Mouse (Mus musculus): ENCODE data around the gene Ncaph2. TPM values are rescaled to one million over a fixed set of nuclear protein-coding genes. Genes with fewer than 3 reads are reported as not detected.

Gene Ncaph2
- polyA plus RNA-seq, 1 experiment from 2014 or later, result 65.2 TPM

DNA sequence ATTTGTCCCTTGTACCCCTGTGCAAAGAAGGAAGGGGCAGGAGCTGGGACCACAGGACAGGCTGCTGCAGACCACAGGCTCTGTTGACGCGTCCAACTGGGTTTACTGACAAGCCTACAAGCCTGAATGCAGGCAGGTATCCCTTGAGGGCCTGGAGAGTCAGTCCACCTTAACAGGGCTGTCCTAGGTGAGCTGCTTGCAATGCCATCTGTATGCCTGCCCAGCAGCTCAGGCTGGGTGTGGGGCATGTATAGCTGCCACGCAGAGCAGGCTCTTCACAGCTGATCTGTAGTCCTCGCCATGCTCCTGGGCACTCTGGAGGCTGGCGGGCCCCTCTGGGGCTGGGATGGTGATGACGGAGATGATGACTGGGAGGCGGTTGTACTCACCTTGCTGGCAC is 29.1 kb downstream of the Ncaph2 start, which contains the start of gene Klhdc7b:
TSS of gene Klhdc7b (plus strand) at position 301 of the 400 bp plus-strand sequence.
- Histone ChIP-seq H3K27me3 (replicated peaks; ENCODE audit: control insufficient read depth, insufficient read depth, low read length) (peaks cover 5% of the 10 kb centered on the region; the same call in 1 of the 2 replicates), H3K4me3 (ENCODE audit: low read depth, low read length) (no peak within 1 kb of the TSS), H3K9ac (ENCODE audit: low read depth, low read length) (no peak within 1 kb of the TSS), H3K27ac (ENCODE audit: low read depth, low read length) (no peak within 1 kb of the TSS), H3K36me3 (ENCODE audit: control insufficient read depth, insufficient read depth) (no peaks in the 10 kb centered on the region), H3K9me3 (ENCODE audit: control insufficient read depth) (no peaks in the 10 kb centered on the region), H3K4me2 (replicated peaks; ENCODE audit: low read depth) (no peak within 1 kb of the TSS), H3K4me1 (replicated peaks; ENCODE audit: control insufficient read depth, insufficient read depth, low read length) (no peaks in the 10 kb centered on the region)
- TF ChIP-seq CTCF (IDR thresholded peaks at IDR 0.05; ENCODE audit: low read depth), result no peak
- WGBS, result 86% methylated on average over 7 of the region's 7 CpGs
- ATAC-seq, result no peak

DNA sequence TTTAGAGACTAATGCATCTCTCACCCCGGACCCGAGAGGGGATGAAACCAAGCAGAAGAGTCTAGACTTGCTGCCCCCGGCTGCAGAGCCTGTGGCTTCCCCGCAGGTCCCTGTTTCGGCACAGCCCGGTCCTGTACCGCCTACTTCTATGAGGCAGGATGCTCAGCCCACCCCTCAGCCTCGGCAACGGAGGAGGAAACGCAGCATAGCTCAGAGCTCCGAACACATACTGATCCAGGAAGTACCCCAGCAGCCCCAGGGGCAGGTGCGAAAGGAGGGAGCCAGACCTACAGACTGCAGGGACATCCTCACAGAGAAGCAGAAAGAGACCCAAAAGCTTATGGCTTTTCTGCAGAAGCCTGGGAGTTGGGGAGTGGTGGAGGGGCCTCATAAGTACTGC is 31.6 kb downstream of the Ncaph2 start:
- no peaks in the 10 kb centered on the region for H3K4me1 ChIP-seq (replicated peaks; ENCODE audit: control insufficient read depth, insufficient read depth, low read length)
- H3K36me3 ChIP-seq (ENCODE audit: control insufficient read depth, insufficient read depth), result no peaks in the 10 kb centered on the region
- no peak overlapping the region for H3K27ac ChIP-seq (ENCODE audit: low read depth, low read length)
- no peak for ATAC-seq
- H3K27me3 ChIP-seq (replicated peaks; ENCODE audit: control insufficient read depth, insufficient read depth, low read length), result 0 out of 2 replicates have a peak, but pooled peaks cover 2% of the 10 kb centered on the region
- H3K4me2 ChIP-seq (replicated peaks; ENCODE audit: low read depth), result no peak overlapping the region
- TF ChIP-seq CTCF (IDR thresholded peaks at IDR 0.05; ENCODE audit: low read depth), result no peak
- 34% methylated on average over 12 of the region's 12 CpGs for WGBS
- H3K9ac ChIP-seq (ENCODE audit: low read depth, low read length), result no peak overlapping the region
- no peak overlapping the region for H3K4me3 ChIP-seq (ENCODE audit: low read depth, low read length)
- no peaks in the 10 kb centered on the region for H3K9me3 ChIP-seq (ENCODE audit: control insufficient read depth)

DNA sequence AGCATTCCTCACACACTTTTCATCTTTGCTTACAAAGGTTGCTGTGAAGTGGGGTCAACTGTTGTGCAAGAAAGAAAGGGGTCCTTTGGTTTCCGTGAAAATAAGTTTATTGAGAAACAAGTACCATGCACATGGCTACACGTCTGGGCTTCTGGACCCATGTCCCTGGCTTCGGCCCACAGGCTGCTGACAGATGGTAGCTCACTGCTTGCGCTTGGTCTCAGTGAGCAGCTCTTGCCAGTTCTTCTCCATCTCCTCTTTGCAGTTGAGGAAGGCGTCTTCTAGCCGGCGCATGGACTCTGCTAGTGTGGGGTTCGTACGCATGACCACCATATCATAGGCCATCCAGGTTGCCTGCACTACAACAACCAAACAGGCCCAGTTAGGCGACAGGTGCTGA is 34.6 kb downstream of the Ncaph2 start:
- Histone ChIP-seq H3K27me3 (replicated peaks; ENCODE audit: control insufficient read depth, insufficient read depth, low read length) (0 out of 2 replicates have a peak, but pooled peaks cover 2% of the 10 kb centered on the region), H3K9ac (ENCODE audit: low read depth, low read length) (no peak overlapping the region)

DNA sequence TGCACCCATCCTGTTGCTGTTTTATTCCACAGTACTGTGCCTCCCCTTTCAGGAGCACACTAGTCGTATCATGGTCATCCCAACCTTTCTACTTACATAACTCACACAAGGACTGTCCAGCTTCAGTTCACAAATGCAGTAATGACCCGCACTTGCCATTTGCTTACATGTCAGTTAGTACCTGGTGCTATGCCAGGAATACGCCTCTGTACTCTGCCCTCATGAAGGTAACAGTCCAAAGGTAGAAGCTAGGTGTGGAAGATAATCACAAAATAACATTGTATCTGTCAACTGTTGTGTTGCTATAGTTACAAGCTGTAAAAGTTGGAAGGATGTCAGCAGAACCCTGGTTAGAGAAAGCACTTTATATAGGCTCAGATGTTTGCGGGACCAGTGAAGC is 41.4 kb downstream of the Ncaph2 start:
- Histone ChIP-seq H3K9me3 (ENCODE audit: control insufficient read depth) (no peaks in the 10 kb centered on the region), H3K27me3 (replicated peaks; ENCODE audit: control insufficient read depth, insufficient read depth, low read length) (no peaks in the 10 kb centered on the region), H3K4me3 (ENCODE audit: low read depth, low read length) (no peak overlapping the region), H3K4me2 (replicated peaks; ENCODE audit: low read depth) (no peak overlapping the region), H3K27ac (ENCODE audit: low read depth, low read length) (peak overlapping the region; percentile 46), H3K36me3 (ENCODE audit: control insufficient read depth, insufficient read depth) (no peaks in the 10 kb centered on the region), H3K4me1 (replicated peaks; ENCODE audit: control insufficient read depth, insufficient read depth, low read length) (no peaks in the 10 kb centered on the region), H3K9ac (ENCODE audit: low read depth, low read length) (no peak overlapping the region)
- TF ChIP-seq CTCF (IDR thresholded peaks at IDR 0.05; ENCODE audit: low read depth), result no peak
- ATAC-seq, result peak; percentile 94
- WGBS, result 41% methylated on average over 4 of the region's 4 CpGs

More for the DNA sequence above, 34.6 kb downstream of the Ncaph2 start:
- no peaks in the 10 kb centered on the region for H3K36me3 ChIP-seq (ENCODE audit: control insufficient read depth, insufficient read depth)
- WGBS, result 94% methylated on average over 10 of the region's 10 CpGs
- H3K27ac ChIP-seq (ENCODE audit: low read depth, low read length), result no peak overlapping the region
- no peaks in the 10 kb centered on the region for H3K9me3 ChIP-seq (ENCODE audit: control insufficient read depth)
- no peaks in the 10 kb centered on the region for H3K4me1 ChIP-seq (replicated peaks; ENCODE audit: control insufficient read depth, insufficient read depth, low read length)
- H3K4me2 ChIP-seq (replicated peaks; ENCODE audit: low read depth), result no peak overlapping the region
- TF ChIP-seq CTCF (IDR thresholded peaks at IDR 0.05; ENCODE audit: low read depth), result no peak
- no peak for ATAC-seq
- no peak overlapping the region for H3K4me3 ChIP-seq (ENCODE audit: low read depth, low read length)

DNA sequence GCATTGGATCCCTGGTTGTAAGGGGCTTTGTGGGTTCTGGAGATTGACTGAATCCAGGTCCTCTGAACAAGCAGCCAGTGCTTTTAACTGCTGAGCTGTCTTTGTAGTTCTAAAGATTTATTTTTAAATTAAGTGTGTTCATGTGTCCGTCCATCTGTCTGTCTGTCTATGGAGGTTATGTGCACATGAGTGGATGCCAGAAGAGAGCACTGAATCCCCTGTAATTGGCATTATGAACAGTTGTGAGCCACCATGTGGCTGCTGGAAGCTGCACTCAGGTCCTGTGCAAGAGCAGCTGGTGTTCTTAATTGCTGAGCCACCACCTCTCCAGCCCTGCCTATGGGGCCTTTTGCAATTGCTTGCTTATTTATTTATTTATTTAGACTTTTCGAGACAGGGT is 42.6 kb downstream of the Ncaph2 start:
- no peak for ATAC-seq
- no peaks in the 10 kb centered on the region for H3K9me3 ChIP-seq (ENCODE audit: control insufficient read depth)
- H3K27ac ChIP-seq (ENCODE audit: low read depth, low read length), result no peak overlapping the region
- WGBS, result 90% methylated on average over 2 of the region's 2 CpGs
- H3K4me2 ChIP-seq (replicated peaks; ENCODE audit: low read depth), result no peak overlapping the region
- H3K9ac ChIP-seq (ENCODE audit: low read depth, low read length), result no peak overlapping the region
- H3K4me1 ChIP-seq (replicated peaks; ENCODE audit: control insufficient read depth, insufficient read depth, low read length), result no peaks in the 10 kb centered on the region
- no peak overlapping the region for H3K4me3 ChIP-seq (ENCODE audit: low read depth, low read length)
- no peaks in the 10 kb centered on the region for H3K36me3 ChIP-seq (ENCODE audit: control insufficient read depth, insufficient read depth)
- no peaks in the 10 kb centered on the region for H3K27me3 ChIP-seq (replicated peaks; ENCODE audit: control insufficient read depth, insufficient read depth, low read length)
- no peak for TF ChIP-seq CTCF (IDR thresholded peaks at IDR 0.05; ENCODE audit: low read depth)

DNA sequence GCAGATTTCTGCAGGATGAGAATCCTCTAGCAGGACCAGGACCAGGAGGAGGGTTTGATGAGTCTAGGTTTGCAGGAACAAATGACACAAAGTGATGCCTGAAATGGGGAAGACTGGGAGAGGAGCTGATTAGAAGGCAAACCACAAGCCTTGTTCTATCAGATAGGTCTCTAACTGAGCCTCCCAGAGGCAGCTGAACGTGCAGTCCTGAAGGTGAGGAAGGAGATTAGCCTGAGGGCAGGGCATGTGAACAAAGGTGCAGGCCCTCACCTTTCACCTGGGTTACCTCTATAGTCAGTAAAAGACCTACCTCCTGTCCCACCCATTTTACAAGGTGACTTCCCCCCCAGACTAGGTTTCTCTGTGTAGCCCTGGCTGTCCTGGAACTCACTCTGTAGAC is 44.2 kb downstream of the Ncaph2 start:
- Histone ChIP-seq H3K9ac (ENCODE audit: low read depth, low read length) (no peak overlapping the region), H3K4me3 (ENCODE audit: low read depth, low read length) (no peak overlapping the region), H3K4me2 (replicated peaks; ENCODE audit: low read depth) (no peak overlapping the region), H3K27ac (ENCODE audit: low read depth, low read length) (no peak overlapping the region; the same call in 1 of the 2 replicates), H3K9me3 (ENCODE audit: control insufficient read depth) (no peaks in the 10 kb centered on the region), H3K4me1 (replicated peaks; ENCODE audit: control insufficient read depth, insufficient read depth, low read length) (no peaks in the 10 kb centered on the region), H3K36me3 (ENCODE audit: control insufficient read depth, insufficient read depth) (no peaks in the 10 kb centered on the region), H3K27me3 (replicated peaks; ENCODE audit: control insufficient read depth, insufficient read depth, low read length) (no peaks in the 10 kb centered on the region)
- ATAC-seq, result no peak
- TF ChIP-seq CTCF (IDR thresholded peaks at IDR 0.05; ENCODE audit: low read depth), result no peak
- 11% methylated on average over 1 of the region's 1 CpGs for WGBS

DNA sequence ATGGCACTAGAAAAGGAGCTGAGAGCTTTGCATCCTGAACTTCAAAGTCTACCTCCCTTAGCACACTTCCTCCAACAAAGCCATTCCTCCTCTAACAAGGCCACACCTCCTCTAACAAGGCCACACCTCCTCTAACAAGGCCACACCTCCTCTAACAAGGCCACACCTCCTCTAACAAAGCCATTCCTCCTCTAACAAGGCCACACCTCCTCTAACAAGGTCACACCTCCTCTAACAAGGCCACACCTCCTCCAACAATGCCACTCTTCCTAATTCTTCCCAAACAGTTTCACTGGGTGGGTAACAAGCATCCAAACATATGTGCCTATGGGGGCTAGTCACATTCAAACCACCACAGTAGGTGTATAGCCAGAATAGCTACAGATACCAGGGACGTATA is 47.0 kb downstream of the Ncaph2 start:
- WGBS, result 83% methylated on average over 1 of the region's 1 CpGs
- Histone ChIP-seq H3K9ac (ENCODE audit: low read depth, low read length) (no peak overlapping the region), H3K4me3 (ENCODE audit: low read depth, low read length) (no peak overlapping the region), H3K9me3 (ENCODE audit: control insufficient read depth) (no peaks in the 10 kb centered on the region), H3K27ac (ENCODE audit: low read depth, low read length) (no peak overlapping the region), H3K4me2 (replicated peaks; ENCODE audit: low read depth) (no peak overlapping the region), H3K36me3 (ENCODE audit: control insufficient read depth, insufficient read depth) (no peaks in the 10 kb centered on the region), H3K4me1 (replicated peaks; ENCODE audit: control insufficient read depth, insufficient read depth, low read length) (no peaks in the 10 kb centered on the region), H3K27me3 (replicated peaks; ENCODE audit: control insufficient read depth, insufficient read depth, low read length) (no peaks in the 10 kb centered on the region)
- no peak for TF ChIP-seq CTCF (IDR thresholded peaks at IDR 0.05; ENCODE audit: low read depth)
- no peak for ATAC-seq

All from intestine, postnatal 0 days (tissue).